Mouse (Mus musculus): ENCODE results near the gene Gzmd.

DNA sequence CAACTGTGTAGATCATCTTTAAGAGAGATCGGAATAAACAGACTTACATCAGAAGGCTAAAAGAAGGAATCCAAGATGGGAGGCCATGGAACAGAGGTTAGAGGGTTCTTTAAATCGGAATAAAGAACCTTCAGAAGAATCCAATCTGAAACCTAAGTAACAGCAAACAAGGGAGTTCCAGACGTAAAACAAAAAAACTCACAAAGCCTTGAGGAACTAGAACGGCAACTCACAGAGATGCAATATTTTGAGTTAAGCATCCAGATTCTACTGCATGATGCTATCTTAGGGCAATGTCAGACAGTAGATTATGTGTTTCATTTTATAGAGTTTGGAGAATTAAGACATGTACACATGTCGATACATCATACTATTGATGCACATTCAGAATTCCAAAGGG is 42.1 kb upstream of the Gzmd start, which contains the start of gene Gzmn:
- no peak for TF ChIP-seq HCFC1 (IDR thresholded peaks at IDR 0.05; ENCODE audit: borderline replicate concordance, insufficient read depth, low read length)
- no peak for TF ChIP-seq CHD2 (IDR thresholded peaks at IDR 0.05; ENCODE audit: low read depth, low read length)
- TF ChIP-seq ZNF384 (IDR thresholded peaks at IDR 0.05; ENCODE audit: low read depth, low read length), result no peak
- TF ChIP-seq ZC3H11A (IDR thresholded peaks at IDR 0.05; ENCODE audit: borderline replicate concordance, low read depth, low read length), result no peak
- no peak for TF ChIP-seq MAFK (IDR thresholded peaks at IDR 0.05; ENCODE audit: insufficient read depth, low read depth, low read length)

Data from ES-E14 (cell line).